Mouse (Mus musculus): ENCODE results near the gene Uqcrq. TPM values are rescaled to one million over a fixed set of nuclear protein-coding genes. Genes with fewer than 3 reads are reported as not detected.

Uqcrq gene
- polyA plus RNA-seq, 1 experiment from 2014 or later = 574 TPM

DNA sequence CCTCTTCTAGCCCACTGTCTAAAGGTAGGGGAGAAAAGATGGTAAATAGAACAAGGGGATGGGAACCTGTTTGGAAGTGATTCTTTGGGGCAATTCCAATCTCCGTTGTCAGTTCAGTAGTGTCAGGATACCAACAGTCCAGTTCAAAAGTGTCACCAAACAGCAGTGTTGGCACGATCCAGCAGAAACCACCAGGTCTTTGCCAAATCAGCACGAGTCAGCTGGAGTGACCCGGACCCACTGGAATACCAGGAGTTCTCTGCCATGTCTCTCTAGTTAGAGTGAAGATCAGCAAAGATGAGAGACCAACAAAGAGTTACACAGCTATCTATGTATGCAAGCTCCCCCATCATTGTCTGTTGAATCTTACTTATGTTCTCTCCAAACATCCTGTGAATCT lies 16.8 kb downstream of the Uqcrq start:
- H3K36me3 ChIP-seq (ENCODE audit: control insufficient read depth, insufficient read depth, low read length) = peaks cover 93% of the 10 kb centered on the region
- 93% methylated on average over 4 of the region's 4 CpGs for WGBS

DNA sequence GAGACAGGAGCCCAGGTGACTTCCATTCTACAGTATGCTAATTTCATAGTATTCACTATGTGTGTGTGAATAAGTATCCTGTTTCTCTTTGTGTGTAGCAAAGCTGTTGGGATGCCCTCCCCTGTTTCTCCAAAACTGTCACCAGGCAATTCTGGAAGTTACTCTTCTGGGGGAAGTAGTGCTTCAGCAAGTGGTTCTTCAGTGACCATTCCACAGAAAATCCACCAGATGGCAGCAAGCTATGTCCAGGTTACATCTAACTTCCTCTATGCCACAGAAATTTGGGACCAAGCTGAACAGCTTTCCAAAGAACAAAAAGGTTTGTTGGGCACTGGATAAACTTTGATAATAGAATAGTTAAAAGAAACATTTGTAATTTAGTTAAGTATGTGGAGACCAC lies 18.9 kb downstream of the Uqcrq start:
- peaks cover 91% of the 10 kb centered on the region for H3K36me3 ChIP-seq (ENCODE audit: control insufficient read depth, insufficient read depth, low read length)
- no peak for ATAC-seq (ENCODE audit: low FRiP score, low TSS enrichment)

More for the DNA sequence above, 16.8 kb downstream of the Uqcrq start:
- H3K4me2 ChIP-seq (replicated peaks; ENCODE audit: low read depth, low read length) = no peak overlapping the region
- no peak overlapping the region for H3K9ac ChIP-seq (ENCODE audit: low read depth, low read length)
- H3K27me3 ChIP-seq (ENCODE audit: control insufficient read depth, insufficient read depth, low read length) = no peaks in the 10 kb centered on the region
- H3K4me1 ChIP-seq (ENCODE audit: control insufficient read depth, insufficient read depth, low read length) = no peaks in the 10 kb centered on the region
- no peak for ATAC-seq (ENCODE audit: low FRiP score, low TSS enrichment)
- H3K4me3 ChIP-seq (ENCODE audit: low read length) = no peak overlapping the region
- no peaks in the 10 kb centered on the region for H3K9me3 ChIP-seq (ENCODE audit: control insufficient read depth, low read length)
- no peak overlapping the region for H3K27ac ChIP-seq (ENCODE audit: low read depth, low read length)

DNA sequence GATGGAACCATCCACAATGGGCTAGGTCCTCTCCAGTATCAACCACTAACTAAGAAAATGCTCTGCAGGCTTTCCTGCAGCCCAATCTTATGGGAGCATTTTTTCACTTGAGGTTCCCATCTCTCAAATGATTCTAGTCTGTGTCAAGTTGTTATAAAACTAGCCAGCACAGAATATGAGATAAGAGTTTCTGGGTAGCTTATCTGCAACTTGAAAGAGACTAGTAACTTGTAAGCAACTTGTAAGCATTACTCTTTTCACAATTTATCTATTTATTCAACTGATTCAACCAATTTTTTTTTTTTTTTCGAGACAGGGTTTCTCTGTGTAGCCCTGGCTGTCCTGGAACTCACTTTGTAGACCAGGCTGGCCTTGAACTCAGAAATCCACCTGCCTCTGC lies 27.0 kb downstream of the Uqcrq start:
- WGBS = 93% methylated on average over 1 of the region's 1 CpGs
- peaks cover 81% of the 10 kb centered on the region for H3K36me3 ChIP-seq (ENCODE audit: control insufficient read depth, insufficient read depth, low read length)

More for the DNA sequence above, 18.9 kb downstream of the Uqcrq start:
- no peak overlapping the region for H3K4me2 ChIP-seq (replicated peaks; ENCODE audit: low read depth, low read length)
- H3K4me3 ChIP-seq (ENCODE audit: low read length) = no peak overlapping the region
- no peaks in the 10 kb centered on the region for H3K9me3 ChIP-seq (ENCODE audit: control insufficient read depth, low read length)
- no peak overlapping the region for H3K9ac ChIP-seq (ENCODE audit: low read depth, low read length)
- no peak overlapping the region for H3K27ac ChIP-seq (ENCODE audit: low read depth, low read length)
- H3K4me1 ChIP-seq (ENCODE audit: control insufficient read depth, insufficient read depth, low read length) = no peaks in the 10 kb centered on the region
- H3K27me3 ChIP-seq (ENCODE audit: control insufficient read depth, insufficient read depth, low read length) = no peaks in the 10 kb centered on the region

DNA sequence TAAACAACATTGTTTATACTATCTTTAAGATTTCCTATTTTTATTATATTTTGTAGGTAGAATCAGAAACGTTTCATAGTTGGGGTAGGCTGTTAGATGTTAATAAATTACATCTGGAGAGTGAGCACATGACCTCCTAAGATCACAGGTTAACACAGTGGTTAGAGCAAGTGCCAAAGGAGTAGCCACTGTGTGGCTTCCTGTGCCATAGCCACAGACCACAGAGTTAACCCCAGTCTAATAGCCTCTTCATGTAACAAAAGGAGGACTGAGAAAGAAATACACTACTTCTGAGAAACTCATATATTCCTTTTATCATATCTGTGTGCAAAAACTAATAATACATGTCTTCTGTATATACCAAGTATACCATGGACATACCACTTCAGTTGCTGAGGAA lies 36.8 kb downstream of the Uqcrq start:
- no peak overlapping the region for H3K4me3 ChIP-seq (ENCODE audit: low read length)
- 74% methylated on average over 1 of the region's 1 CpGs for WGBS
- no peaks in the 10 kb centered on the region for H3K9me3 ChIP-seq (ENCODE audit: control insufficient read depth, low read length)
- no peaks in the 10 kb centered on the region for H3K4me1 ChIP-seq (ENCODE audit: control insufficient read depth, insufficient read depth, low read length)
- no peaks in the 10 kb centered on the region for H3K27me3 ChIP-seq (ENCODE audit: control insufficient read depth, insufficient read depth, low read length)
- no peak overlapping the region for H3K27ac ChIP-seq (ENCODE audit: low read depth, low read length)
- no peak for ATAC-seq (ENCODE audit: low FRiP score, low TSS enrichment)
- H3K36me3 ChIP-seq (ENCODE audit: control insufficient read depth, insufficient read depth, low read length) = peaks cover 56% of the 10 kb centered on the region
- H3K4me2 ChIP-seq (replicated peaks; ENCODE audit: low read depth, low read length) = no peak overlapping the region
- H3K9ac ChIP-seq (ENCODE audit: low read depth, low read length) = no peak overlapping the region

More for the DNA sequence above, 27.0 kb downstream of the Uqcrq start:
- no peaks in the 10 kb centered on the region for H3K27me3 ChIP-seq (ENCODE audit: control insufficient read depth, insufficient read depth, low read length)
- H3K4me3 ChIP-seq (ENCODE audit: low read length) = no peak overlapping the region
- no peaks in the 10 kb centered on the region for H3K4me1 ChIP-seq (ENCODE audit: control insufficient read depth, insufficient read depth, low read length)
- H3K9ac ChIP-seq (ENCODE audit: low read depth, low read length) = no peak overlapping the region
- H3K9me3 ChIP-seq (ENCODE audit: control insufficient read depth, low read length) = no peaks in the 10 kb centered on the region
- H3K27ac ChIP-seq (ENCODE audit: low read depth, low read length) = no peak overlapping the region
- ATAC-seq (ENCODE audit: low FRiP score, low TSS enrichment) = no peak
- no peak overlapping the region for H3K4me2 ChIP-seq (replicated peaks; ENCODE audit: low read depth, low read length)

DNA sequence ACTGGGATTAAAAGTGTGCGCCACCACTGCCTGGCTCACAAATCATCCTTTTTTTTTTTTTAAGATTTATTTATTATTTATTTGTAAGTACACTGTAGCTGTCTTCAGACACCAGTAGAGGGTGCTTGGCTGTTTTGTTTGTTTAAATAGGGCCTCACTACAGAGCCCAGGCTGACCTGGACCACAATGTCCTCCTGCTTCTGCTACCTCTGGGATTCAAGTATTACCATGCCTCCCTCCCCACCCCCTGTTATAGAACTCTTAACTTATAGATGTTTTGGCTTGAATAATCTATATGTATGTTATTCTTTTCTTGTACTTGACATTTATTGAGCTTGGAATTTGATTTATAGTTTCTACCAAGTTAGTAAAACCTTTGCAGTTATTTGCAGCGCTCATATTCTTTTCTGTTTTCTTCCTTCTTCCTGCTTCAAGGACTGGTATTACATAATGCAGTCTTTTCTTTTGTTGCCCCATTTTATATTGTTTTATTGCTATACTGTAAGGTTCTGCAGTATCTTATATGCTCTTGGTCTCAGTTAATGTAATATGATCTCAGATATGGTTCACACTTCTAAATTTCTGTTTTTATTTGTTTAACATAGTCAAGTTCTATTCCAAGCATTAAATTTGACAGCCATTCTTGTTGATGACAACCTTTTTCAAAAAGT lies 46.7 kb downstream of the Uqcrq start:
- Histone ChIP-seq H3K4me3 (ENCODE audit: low read length) (no peak overlapping the region), H3K4me2 (replicated peaks; ENCODE audit: low read depth, low read length) (no peak overlapping the region), H3K36me3 (ENCODE audit: control insufficient read depth, insufficient read depth, low read length) (peaks cover 22% of the 10 kb centered on the region; the same call in 1 of the 2 replicates), H3K27ac (ENCODE audit: low read depth, low read length) (no peak overlapping the region), H3K9ac (ENCODE audit: low read depth, low read length) (no peak overlapping the region), H3K9me3 (ENCODE audit: control insufficient read depth, low read length) (no peaks in the 10 kb centered on the region), H3K4me1 (ENCODE audit: control insufficient read depth, insufficient read depth, low read length) (no peaks in the 10 kb centered on the region), H3K27me3 (ENCODE audit: control insufficient read depth, insufficient read depth, low read length) (no peaks in the 10 kb centered on the region)
- no peak for ATAC-seq (ENCODE audit: low FRiP score, low TSS enrichment)
- WGBS = 92% methylated on average over 2 of the region's 2 CpGs

DNA sequence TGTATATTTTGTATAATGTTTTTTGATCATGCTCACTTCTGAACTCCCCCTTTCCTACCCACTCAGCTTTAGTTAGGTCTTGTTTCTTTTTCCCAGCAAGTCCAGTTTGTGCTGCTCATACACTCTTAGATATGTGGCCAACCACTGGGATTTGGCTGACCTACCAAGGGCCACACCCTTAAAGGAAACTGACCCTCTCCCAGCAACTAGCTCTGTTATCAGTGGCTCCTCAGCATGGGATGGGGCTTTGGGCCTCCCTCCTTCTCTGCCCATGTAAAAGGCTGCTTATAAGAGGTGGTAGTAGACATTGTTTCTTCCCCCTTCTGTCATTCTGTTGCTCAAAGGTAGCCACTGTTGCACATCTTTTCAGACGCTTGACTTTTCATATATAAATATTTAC lies 51.7 kb downstream of the Uqcrq start:
- no peaks in the 10 kb centered on the region for H3K4me1 ChIP-seq (ENCODE audit: control insufficient read depth, insufficient read depth, low read length)
- WGBS = 88% methylated on average over 1 of the region's 1 CpGs
- no peaks in the 10 kb centered on the region for H3K27me3 ChIP-seq (ENCODE audit: control insufficient read depth, insufficient read depth, low read length)
- no peaks in the 10 kb centered on the region for H3K9me3 ChIP-seq (ENCODE audit: control insufficient read depth, low read length)
- no peak overlapping the region for H3K4me3 ChIP-seq (ENCODE audit: low read length)
- ATAC-seq (ENCODE audit: low FRiP score, low TSS enrichment) = no peak
- H3K9ac ChIP-seq (ENCODE audit: low read depth, low read length) = no peak overlapping the region
- peaks cover 38% of the 10 kb centered on the region; the same call in 1 of the 2 replicates for H3K36me3 ChIP-seq (ENCODE audit: control insufficient read depth, insufficient read depth, low read length)
- no peak overlapping the region for H3K27ac ChIP-seq (ENCODE audit: low read depth, low read length)
- no peak overlapping the region for H3K4me2 ChIP-seq (replicated peaks; ENCODE audit: low read depth, low read length)

Small RNA genes within 50 kb of the gene (microRNA-seq; reads per million reads assigned to microRNA genes)
- not detected for gene Mir6920

Other genes starting within 250 kb of the Uqcrq start
- gene Hspa4, start 130.4 kb downstream of the Uqcrq start, polyA plus RNA-seq (2014; fragmentation: Nextera tagmentation; extraction: Ambion mirVana) = 78.2 and 110 TPM in 2 replicates
- 32.4 and 40.9 TPM in 2 replicates for gene Zcchc10, start 106.2 kb downstream of the Uqcrq start, polyA plus RNA-seq (2014; fragmentation: Nextera tagmentation; extraction: Ambion mirVana)
- gene Aff4, start 80.0 kb downstream of the Uqcrq start, polyA plus RNA-seq (2014; fragmentation: Nextera tagmentation; extraction: Ambion mirVana) = 46.1 and 80.4 TPM in 2 replicates
- not detected in 2 replicates for gene Leap2, start 7.7 kb downstream of the Uqcrq start, polyA plus RNA-seq (2014; fragmentation: Nextera tagmentation; extraction: Ambion mirVana)
- gene Gdf9, start 192 bp upstream of the Uqcrq start, polyA plus RNA-seq (2014; fragmentation: Nextera tagmentation; extraction: Ambion mirVana) = 0.70 and 1.2 TPM in 2 replicates
- 0.16 TPM in 1 of 2 replicates, not detected in the other for gene Gm10447, start 26.3 kb upstream of the Uqcrq start, polyA plus RNA-seq (2014; fragmentation: Nextera tagmentation; extraction: Ambion mirVana)
- 1.2 and 1.9 TPM in 2 replicates for gene Shroom1, start 26.4 kb upstream of the Uqcrq start, polyA plus RNA-seq (2014; fragmentation: Nextera tagmentation; extraction: Ambion mirVana)
- not detected in 2 replicates for gene Gm9837, start 39.6 kb upstream of the Uqcrq start, polyA plus RNA-seq (2014; fragmentation: Nextera tagmentation; extraction: Ambion mirVana)
- not detected in 2 replicates for gene Gm9945, start 49.3 kb upstream of the Uqcrq start, polyA plus RNA-seq (2014; fragmentation: Nextera tagmentation; extraction: Ambion mirVana)
- gene Sowaha, start 49.4 kb upstream of the Uqcrq start, polyA plus RNA-seq (2014; fragmentation: Nextera tagmentation; extraction: Ambion mirVana) = 0.09 and 0.14 TPM in 2 replicates
- 13.7 and 21.3 TPM in 2 replicates for gene Sept8, start 88.4 kb upstream of the Uqcrq start, polyA plus RNA-seq (2014; fragmentation: Nextera tagmentation; extraction: Ambion mirVana)
- 65.3 and 71.0 TPM in 2 replicates for gene Kif3a, start 136.5 kb upstream of the Uqcrq start, polyA plus RNA-seq (2014; fragmentation: Nextera tagmentation; extraction: Ambion mirVana)
- 1.3 and 1.5 TPM in 2 replicates for gene Il4, start 187.8 kb upstream of the Uqcrq start, polyA plus RNA-seq (2014; fragmentation: Nextera tagmentation; extraction: Ambion mirVana)
- not detected in 2 replicates for gene Il13, start 203.9 kb upstream of the Uqcrq start, polyA plus RNA-seq (2014; fragmentation: Nextera tagmentation; extraction: Ambion mirVana)

Data from kidney, embryonic 14.5 days (tissue).